Mouse (Mus musculus) lung, postnatal 0 days (tissue): Measurements from ENCODE around the gene Tspan8.

Experiments used
- CTCF ChIP-seq: IDR thresholded peaks from 2 replicates; pipeline ENCODE4 v1.5.1; 2016; ENCODE audit warnings: antibody characterized with exemption, mild to moderate bottlenecking
- EP300 ChIP-seq: IDR thresholded peaks from 2 replicates; pipeline ENCODE4 v1.6.1; 2016; ENCODE audit warnings: antibody characterized with exemption, mild to moderate bottlenecking, control low read depth

DNA sequence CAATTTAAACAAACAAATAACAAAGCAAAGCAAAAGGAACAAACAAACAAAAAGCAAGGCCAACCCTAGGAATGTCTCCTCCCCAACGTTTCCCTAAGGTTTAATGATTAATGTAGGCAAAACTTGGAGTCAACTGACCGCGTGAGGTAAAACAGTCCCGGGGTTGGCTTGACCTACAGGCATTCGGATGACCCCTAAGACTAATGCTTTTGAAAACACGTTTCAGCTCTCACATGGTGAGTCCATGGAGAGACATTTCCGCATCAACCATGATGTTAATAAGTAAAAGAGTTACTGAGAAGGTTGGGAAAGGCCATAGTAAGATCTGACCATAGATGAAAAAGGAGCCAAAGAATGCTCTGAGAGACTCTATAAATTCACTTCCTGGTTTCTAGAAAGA is 7.5 kb upstream of the Tspan8 start:
- TF ChIP-seq CTCF = no peak
- TF ChIP-seq EP300 = no peak
